Mouse (Mus musculus) stomach, embryonic 16.5 days (tissue): Measurements from ENCODE around the gene Prkar2a. TPM values are rescaled to one million over a fixed set of nuclear protein-coding genes. Genes with fewer than 3 reads are reported as not detected.
A peak's percentile ranks its signal among the peaks of the same experiment; 100 is the strongest.

Experiments
- ATAC-seq: fragments of 200-750 bp; cut with Nextera tagmentation; 2 replicates; pipeline ENCODE4 v1.8.0; 2017; ENCODE audit warnings: moderate number of reproducible peaks, moderate TSS enrichment; ENCODE audit not compliant: insufficient read depth, low FRiP score
- H3K27ac ChIP-seq: fragments of 300-500 bp; sonication (generic); 2 replicates; pipeline ENCODE4 v1.5.1; 2014; ENCODE audit warnings: low read length
- H3K27me3 ChIP-seq: fragments of 300-500 bp; sonication (generic); 2 replicates; pipeline ENCODE4 v1.6.1; 2014; ENCODE audit warnings: low read length, control low read depth, mixed read lengths; ENCODE audit not compliant: control insufficient read depth, insufficient read depth
- H3K36me3 ChIP-seq: fragments of 300-500 bp; sonication (generic); 2 replicates; pipeline ENCODE4 v1.6.1; 2014; ENCODE audit warnings: low read length; ENCODE audit not compliant: control insufficient read depth, insufficient read depth
- H3K4me1 ChIP-seq: fragments of 300-500 bp; sonication (generic); 2 replicates; pipeline ENCODE4 v1.6.1; 2014; ENCODE audit warnings: low read length, control low read depth, mixed read lengths; ENCODE audit not compliant: control insufficient read depth, insufficient read depth
- H3K4me2 ChIP-seq: fragments of 300-500 bp; sonication (generic); 2 replicates; pipeline ENCODE4 v1.6.1; 2014; ENCODE audit warnings: low read depth, low read length, mixed read lengths
- H3K4me3 ChIP-seq: fragments of 300-500 bp; sonication (generic); replicated peaks from 2 replicates; pipeline ENCODE4 v1.5.1; 2014; ENCODE audit warnings: mild to moderate bottlenecking, low read length
- H3K9ac ChIP-seq: fragments of 300-500 bp; sonication (generic); 2 replicates; pipeline ENCODE4 v1.6.1; 2014; ENCODE audit warnings: low read length
- H3K9me3 ChIP-seq: fragments of 300-500 bp; sonication (generic); replicated peaks from 2 replicates; pipeline ENCODE4 v1.6.1; 2016; ENCODE audit warnings: low read length, control low read depth; ENCODE audit not compliant: control insufficient read depth
- WGBS: fragments of 180-500 bp; shearing (Covaris S2); extraction: QIAGEN DNeasy Blood & Tissue Kit; methylation state at CpG from one replicate; pipeline ENCODE4 v1.1.7; 2014; 5-methylcytosine and 5-hydroxymethylcytosine counted together
- polyA plus RNA-seq: library from polyadenylated mRNA; unstranded; fragments of >200 nt; fragmentation: Nextera tagmentation; extraction: Ambion mirVana; gene quantifications from 2 replicates; pipeline ENCODE4 v1.2.1, GENCODE M21; 2015

The Prkar2a gene
- polyA plus RNA-seq, 1 experiment from 2014 or later = 23.4 TPM

DNA sequence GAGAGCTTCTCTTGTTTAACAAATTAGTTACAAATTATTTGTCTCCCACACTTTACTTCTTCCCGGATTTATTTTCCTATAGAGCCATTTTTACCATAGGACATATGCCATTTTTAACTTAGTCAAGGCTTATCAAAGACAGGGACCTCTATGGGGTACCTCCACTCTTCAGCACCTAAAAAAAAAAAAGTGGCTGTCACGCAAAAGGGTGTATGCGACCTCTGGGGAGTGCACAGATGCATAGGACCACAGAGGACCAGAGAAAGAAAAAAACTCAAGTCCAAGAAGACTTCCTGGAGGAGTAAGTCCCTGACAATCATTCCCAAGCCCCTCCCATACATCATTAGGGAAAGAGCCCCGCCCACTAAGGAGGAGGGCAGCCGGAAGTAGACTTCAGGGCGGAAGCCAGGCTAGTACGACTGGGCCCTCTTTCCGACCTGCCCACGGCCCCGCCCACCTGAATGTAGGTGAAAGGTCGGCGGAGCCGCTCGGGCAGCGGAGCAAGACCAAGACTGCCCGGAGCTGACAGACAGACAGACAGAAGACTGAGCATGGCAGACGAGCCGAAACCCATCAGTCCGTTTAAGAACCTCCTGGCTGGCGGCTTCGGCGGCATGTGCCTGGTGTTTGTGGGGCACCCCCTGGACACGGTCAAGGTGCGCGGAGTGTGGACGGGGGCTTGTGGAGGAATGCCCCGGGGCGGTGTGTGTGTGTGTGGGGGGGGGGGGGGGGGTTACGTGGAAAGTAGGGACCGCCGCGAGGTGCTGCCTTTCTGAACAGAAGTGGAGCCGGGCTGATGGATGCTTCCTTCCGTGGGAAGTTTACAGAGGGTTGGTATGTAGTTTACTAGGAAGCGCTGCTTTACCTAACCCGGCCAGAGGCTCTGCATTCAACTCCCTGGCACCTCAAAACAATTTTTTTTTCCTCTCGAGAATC, 27.2 kb upstream of the Prkar2a start, which contains the start of gene Slc25a20:
Slc25a20 (plus strand) TSS at position 412 of the 936 bp plus-strand sequence.
- peak within 1 kb of the TSS; percentile 74 for H3K9ac ChIP-seq
- no peaks in the 10 kb centered on the region for H3K9me3 ChIP-seq
- peak; percentile 94 for ATAC-seq
- H3K27me3 ChIP-seq = no peaks in the 10 kb centered on the region
- peak within 1 kb of the TSS; percentile 81 for H3K4me3 ChIP-seq
- 0 out of 2 replicates have a peak within 1 kb of the TSS, but pooled peaks have one; percentile 11 for H3K27ac ChIP-seq
- H3K4me1 ChIP-seq = peaks cover 9% of the 10 kb centered on the region
- H3K36me3 ChIP-seq = no peaks in the 10 kb centered on the region
- 2% methylated on average over 35 of the region's 37 CpGs for WGBS
- H3K4me2 ChIP-seq = peak within 1 kb of the TSS; percentile 78

DNA sequence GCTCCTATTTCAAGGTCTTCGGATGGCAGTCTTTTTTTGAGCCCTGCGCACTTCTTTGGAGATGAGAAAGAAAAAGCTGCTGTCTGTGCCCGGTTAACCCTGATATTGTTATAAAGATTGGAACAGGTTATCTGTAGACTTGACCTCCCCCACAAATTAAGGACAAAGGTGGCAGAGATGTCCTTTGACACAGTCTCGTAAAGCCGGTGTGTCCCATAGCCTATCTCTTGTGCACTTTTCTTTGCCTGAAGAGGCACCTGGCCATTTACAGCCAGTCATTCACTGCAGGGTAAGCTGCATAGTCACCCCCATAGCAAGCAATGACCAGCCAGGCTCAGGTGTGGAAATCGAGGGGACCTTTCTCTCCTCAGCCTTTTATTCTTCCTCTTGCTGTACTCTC, 26.5 kb upstream of the Prkar2a start:
- no peaks in the 10 kb centered on the region for H3K27me3 ChIP-seq
- H3K9ac ChIP-seq = peak overlapping the region; percentile 74
- no peaks in the 10 kb centered on the region for H3K36me3 ChIP-seq
- peak overlapping the region; percentile 81 for H3K4me3 ChIP-seq
- no peaks in the 10 kb centered on the region for H3K9me3 ChIP-seq
- H3K27ac ChIP-seq = 0 out of 2 replicates have a peak overlapping the region, but pooled peaks have one; percentile 11
- H3K4me1 ChIP-seq = peaks cover 9% of the 10 kb centered on the region
- peak overlapping the region; percentile 78 for H3K4me2 ChIP-seq
- no peak for ATAC-seq
- 23% methylated on average over 6 of the region's 6 CpGs for WGBS

DNA sequence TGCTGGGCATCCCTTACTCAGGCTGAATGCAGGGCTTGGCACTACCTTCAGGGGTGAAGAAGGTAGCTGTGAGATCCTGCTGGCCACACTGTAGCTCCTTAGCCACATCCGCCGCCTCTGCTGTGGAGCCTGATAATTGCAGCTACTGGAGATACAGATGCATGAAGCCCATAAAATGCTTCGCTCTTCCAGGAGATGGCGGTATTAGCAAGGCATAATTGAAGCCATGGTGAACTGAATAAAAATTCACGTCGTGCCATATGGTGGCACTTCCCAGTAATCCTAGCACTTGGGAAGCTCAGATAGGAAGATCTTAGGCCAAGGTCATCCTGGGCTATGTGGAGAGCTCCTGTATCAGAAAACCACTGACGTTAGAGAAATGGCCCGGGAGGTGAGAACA, 19.2 kb upstream of the Prkar2a start:
- Histone ChIP-seq H3K9ac (no peak overlapping the region), H3K4me2 (no peak overlapping the region), H3K9me3 (no peaks in the 10 kb centered on the region), H3K4me1 (no peaks in the 10 kb centered on the region), H3K4me3 (no peak overlapping the region), H3K27me3 (no peaks in the 10 kb centered on the region), H3K27ac (no peak overlapping the region), H3K36me3 (peaks cover 10% of the 10 kb centered on the region; the same call in 1 of the 2 replicates)
- ATAC-seq = no peak
- WGBS = 62% methylated on average over 8 of the region's 8 CpGs

DNA sequence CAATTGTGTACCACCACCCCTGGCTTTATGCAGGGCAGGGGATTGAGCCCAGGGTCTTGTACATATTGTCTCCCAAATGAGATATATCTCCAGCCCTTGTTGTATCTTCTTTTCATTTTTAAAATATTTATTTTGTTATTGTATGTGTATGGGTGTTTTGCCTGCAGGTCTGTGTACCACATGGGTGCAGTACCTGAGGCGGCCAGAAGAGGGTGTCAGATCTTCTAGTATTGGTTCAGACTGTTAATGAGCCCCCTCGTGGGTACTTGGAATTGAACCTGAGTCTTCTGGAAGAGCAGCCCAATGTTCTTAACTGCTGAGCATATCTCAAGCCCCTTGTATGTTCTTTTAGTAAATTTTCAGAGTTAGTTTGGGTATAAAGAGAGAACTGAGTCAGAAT, 16.0 kb upstream of the Prkar2a start:
- no peak overlapping the region for H3K4me3 ChIP-seq
- WGBS = 57% methylated on average over 2 of the region's 2 CpGs
- no peak for ATAC-seq

DNA sequence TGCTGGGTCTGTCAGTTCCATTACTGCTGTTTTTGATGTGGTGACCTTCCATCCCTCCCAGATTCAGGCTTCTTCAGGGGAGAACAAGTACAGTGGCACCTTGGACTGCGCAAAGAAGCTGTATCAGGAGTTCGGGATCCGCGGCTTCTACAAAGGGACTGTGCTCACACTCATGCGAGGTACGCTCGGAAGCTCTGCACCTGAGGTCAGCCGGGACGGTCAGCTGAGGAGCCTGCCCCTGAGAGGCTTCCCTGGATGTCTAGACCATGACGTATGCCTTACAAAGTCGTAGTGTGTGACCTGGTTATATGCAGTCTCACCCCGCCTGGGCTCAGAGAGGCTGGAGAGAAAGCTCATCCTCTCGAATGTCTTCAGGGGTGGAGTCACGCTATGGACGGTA, 9.1 kb upstream of the Prkar2a start:
- no peak overlapping the region for H3K4me3 ChIP-seq
- no peak for ATAC-seq
- no peak overlapping the region for H3K4me2 ChIP-seq
- no peaks in the 10 kb centered on the region for H3K4me1 ChIP-seq
- H3K9ac ChIP-seq = no peak overlapping the region
- WGBS = 89% methylated on average over 15 of the region's 15 CpGs
- no peak overlapping the region for H3K27ac ChIP-seq
- no peaks in the 10 kb centered on the region for H3K36me3 ChIP-seq
- H3K27me3 ChIP-seq = no peaks in the 10 kb centered on the region
- H3K9me3 ChIP-seq = no peaks in the 10 kb centered on the region

More for the DNA sequence above, 16.0 kb upstream of the Prkar2a start:
- no peak overlapping the region for H3K9ac ChIP-seq
- no peaks in the 10 kb centered on the region for H3K9me3 ChIP-seq
- H3K4me2 ChIP-seq = no peak overlapping the region
- H3K27me3 ChIP-seq = no peaks in the 10 kb centered on the region
- H3K36me3 ChIP-seq = peaks cover 10% of the 10 kb centered on the region; the same call in 1 of the 2 replicates
- H3K27ac ChIP-seq = no peak overlapping the region
- H3K4me1 ChIP-seq = no peaks in the 10 kb centered on the region

DNA sequence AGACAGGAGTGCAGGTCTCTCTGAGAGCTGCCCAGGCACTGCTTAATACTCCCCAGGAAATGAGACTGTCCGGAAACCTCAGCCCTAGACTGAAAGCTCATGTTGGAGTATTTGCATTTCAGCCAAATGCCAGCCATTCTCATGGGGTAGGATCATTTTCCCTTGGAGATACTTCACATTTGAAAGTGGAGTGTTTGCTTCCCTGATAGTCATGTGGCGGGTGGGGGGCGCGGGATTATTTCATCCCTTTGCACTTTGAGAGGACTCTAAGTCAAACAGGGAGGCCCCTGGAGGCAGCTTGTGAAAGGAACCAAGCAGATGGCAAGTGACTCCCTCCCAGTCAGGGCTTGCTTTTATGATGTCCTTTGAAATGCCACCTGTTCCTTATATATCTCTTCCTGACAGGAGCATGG, 2.6 kb upstream of the Prkar2a start:
- Histone ChIP-seq H3K4me2 (no peak overlapping the region), H3K36me3 (no peaks in the 10 kb centered on the region), H3K9ac (no peak overlapping the region), H3K4me1 (no peaks in the 10 kb centered on the region), H3K9me3 (no peaks in the 10 kb centered on the region), H3K4me3 (no peak overlapping the region), H3K27me3 (no peaks in the 10 kb centered on the region), H3K27ac (no peak overlapping the region)
- no peak for ATAC-seq
- WGBS = 45% methylated on average over 4 of the region's 4 CpGs

DNA sequence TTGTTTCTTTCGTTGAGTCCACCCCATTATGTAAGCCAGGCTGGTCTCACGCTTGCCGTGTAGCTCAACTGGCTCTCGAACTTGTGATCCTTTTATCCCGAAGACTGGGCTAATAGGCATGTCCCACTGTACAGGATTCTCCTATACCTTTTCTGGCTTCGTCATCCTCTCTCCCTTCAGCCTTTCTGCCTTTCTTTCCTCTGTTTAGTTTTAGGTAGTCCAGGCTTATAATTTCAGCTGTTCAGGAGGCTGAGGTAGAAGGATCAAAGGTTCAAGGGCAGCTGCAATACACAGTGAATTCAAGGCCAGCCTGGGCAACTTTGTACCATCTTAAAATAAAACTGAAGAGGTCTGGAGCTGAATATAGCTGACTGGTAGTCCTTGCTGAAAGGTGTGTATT, 1.9 kb upstream of the Prkar2a start:
- no peak overlapping the region for H3K9ac ChIP-seq
- H3K4me2 ChIP-seq = no peak overlapping the region
- H3K4me3 ChIP-seq = no peak overlapping the region
- H3K27me3 ChIP-seq = no peaks in the 10 kb centered on the region
- no peak overlapping the region for H3K27ac ChIP-seq
- no peaks in the 10 kb centered on the region for H3K4me1 ChIP-seq
- no peaks in the 10 kb centered on the region for H3K36me3 ChIP-seq
- 81% methylated on average over 6 of the region's 6 CpGs for WGBS
- ATAC-seq = no peak
- H3K9me3 ChIP-seq = no peaks in the 10 kb centered on the region

DNA sequence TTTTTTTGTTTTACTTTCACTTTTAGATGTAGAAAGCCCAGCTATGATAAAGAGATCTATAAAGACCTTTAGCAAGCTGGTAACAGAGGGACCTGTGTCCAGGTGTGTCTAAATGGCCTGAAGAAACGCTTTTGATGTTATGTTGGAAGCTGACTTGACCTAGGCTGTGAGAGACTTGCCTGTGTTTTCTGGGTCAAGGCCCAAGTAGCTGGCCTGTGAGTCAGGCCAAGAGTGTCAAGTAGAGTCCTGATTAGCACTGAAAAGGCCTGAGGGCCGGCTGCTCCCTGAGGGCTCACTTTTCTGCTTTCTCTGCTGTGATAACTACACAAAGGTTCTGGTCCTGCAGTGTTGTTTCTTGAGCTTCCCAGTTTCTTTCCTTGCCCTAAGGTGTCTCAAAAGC, 1.4 kb upstream of the Prkar2a start:
- no peak for ATAC-seq
- no peaks in the 10 kb centered on the region for H3K9me3 ChIP-seq
- H3K36me3 ChIP-seq = no peaks in the 10 kb centered on the region
- H3K27ac ChIP-seq = no peak overlapping the region
- H3K4me2 ChIP-seq = no peak overlapping the region
- H3K4me1 ChIP-seq = no peaks in the 10 kb centered on the region
- H3K9ac ChIP-seq = no peak overlapping the region
- H3K4me3 ChIP-seq = no peak overlapping the region
- H3K27me3 ChIP-seq = no peaks in the 10 kb centered on the region
- WGBS = 66% methylated on average over 2 of the region's 2 CpGs

DNA sequence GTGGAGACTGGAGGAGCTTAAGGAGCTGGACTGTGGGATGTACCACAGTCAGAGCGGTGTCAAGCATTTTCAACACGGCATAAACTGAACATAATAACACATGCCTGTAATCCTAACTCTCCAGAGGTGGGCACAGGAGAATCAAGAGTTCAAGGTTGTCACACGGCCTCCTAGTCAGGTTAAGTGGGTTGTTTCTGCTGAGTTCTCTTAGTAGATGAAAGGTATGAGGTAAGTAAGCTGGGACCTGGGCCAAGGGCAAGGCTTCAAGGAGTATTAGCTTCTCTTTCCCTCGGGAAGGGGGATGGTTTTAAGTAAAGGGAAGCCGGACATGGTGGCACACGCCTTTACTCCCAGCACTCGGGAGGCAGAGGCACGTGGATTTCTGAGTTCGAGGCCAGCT, 663 bp upstream of the Prkar2a start:
- H3K4me1 ChIP-seq = peaks cover 4% of the 10 kb centered on the region; the same call in 1 of the 2 replicates
- no peak overlapping the region for H3K4me3 ChIP-seq
- 70% methylated on average over 9 of the region's 9 CpGs for WGBS

More for the DNA sequence above, 663 bp upstream of the Prkar2a start:
- Histone ChIP-seq H3K27ac (no peak overlapping the region), H3K36me3 (no peaks in the 10 kb centered on the region), H3K9me3 (no peaks in the 10 kb centered on the region), H3K9ac (no peak overlapping the region), H3K4me2 (no peak overlapping the region), H3K27me3 (no peaks in the 10 kb centered on the region)
- ATAC-seq = no peak
